Mouse (Mus musculus) ES-CJ7 (cell line): ENCODE data around the gene Syn3.

Experiments
- DNase-seq: peaks from one replicate; pipeline ENCODE4 v3.0.0; 2011; ENCODE audit warnings: low read depth, low spot score

Gene Syn3

GRCm38 (mm10) chr10:86369346-86369745, 129.3 kb downstream of the Syn3 start:
- no peak for DNase-seq

- no peak for DNase-seq
Observed at GRCm38 (mm10) chr10:86368811-86369210, 129.9 kb downstream of the Syn3 start.

GRCm38 (mm10) chr10:86367346-86367745, 131.3 kb downstream of the Syn3 start:
- no peak for DNase-seq

GRCm38 (mm10) chr10:86365632-86366092, 133.0 kb downstream of the Syn3 start:
- DNase-seq, result no peak

- DNase-seq, result no peak
Observed at GRCm38 (mm10) chr10:86363669-86364309, 134.9 kb downstream of the Syn3 start.

GRCm38 (mm10) chr10:86359699-86360098, 139.0 kb downstream of the Syn3 start:
- no peak for DNase-seq

- DNase-seq, result no peak
Observed at GRCm38 (mm10) chr10:86359208-86359607, 139.5 kb downstream of the Syn3 start.

GRCm38 (mm10) chr10:86358307-86358975, 140.3 kb downstream of the Syn3 start:
- DNase-seq, result no peak

GRCm38 (mm10) chr10:86356819-86357563, 141.7 kb downstream of the Syn3 start:
- DNase-seq, result peak; percentile 37

- no peak for DNase-seq
Observed at GRCm38 (mm10) chr10:86352521-86352920, 146.2 kb downstream of the Syn3 start.

- no peak for DNase-seq
Observed at GRCm38 (mm10) chr10:86351287-86351686, 147.4 kb downstream of the Syn3 start.

- no peak for DNase-seq
Observed at GRCm38 (mm10) chr10:86346235-86346840, 152.4 kb downstream of the Syn3 start.

- DNase-seq, result no peak
Observed at GRCm38 (mm10) chr10:86345645-86346044, 153.1 kb downstream of the Syn3 start.

GRCm38 (mm10) chr10:86344654-86345053, 154.0 kb downstream of the Syn3 start:
- DNase-seq, result no peak

- DNase-seq, result no peak
Observed at GRCm38 (mm10) chr10:86343931-86344330, 154.8 kb downstream of the Syn3 start.

- no peak for DNase-seq
Observed at GRCm38 (mm10) chr10:86343362-86343761, 155.3 kb downstream of the Syn3 start.

GRCm38 (mm10) chr10:86342713-86343112, 156.0 kb downstream of the Syn3 start:
- DNase-seq, result no peak

- DNase-seq, result no peak
Observed at GRCm38 (mm10) chr10:86342151-86342550, 156.5 kb downstream of the Syn3 start.

- DNase-seq, result no peak
Observed at GRCm38 (mm10) chr10:86341589-86341988, 157.1 kb downstream of the Syn3 start.

GRCm38 (mm10) chr10:86340991-86341527, 157.6 kb downstream of the Syn3 start:
- DNase-seq, result no peak

GRCm38 (mm10) chr10:86340421-86340820, 158.3 kb downstream of the Syn3 start:
- no peak for DNase-seq
